Mouse (Mus musculus) liver, adult 2 months (tissue): ENCODE measurements around the gene Clec4f. TPM values are rescaled to one million over a fixed set of nuclear protein-coding genes. Genes with fewer than 3 reads are reported as not detected.

Source experiments
- DNase-seq: peaks from one replicate; pipeline ENCODE4 v3.0.0-alpha.2; 2011; ENCODE audit warnings: low read depth, low spot score; ENCODE audit errors: extremely low read depth
- H3K27ac ChIP-seq: fragments of 200-500 bp; replicated peaks from 2 replicates; pipeline ENCODE4 v1.5.1; 2012; ENCODE audit warnings: low read depth, mild to moderate bottlenecking, control low read depth, inconsistent platforms, low read length; ENCODE audit not compliant: insufficient read depth
- H3K27me3 ChIP-seq: fragments of 200-500 bp; 2 replicates; pipeline ENCODE4 v1.6.1; 2012; ENCODE audit warnings: mild to moderate bottlenecking, moderate library complexity, low read length, inconsistent platforms; ENCODE audit not compliant: control insufficient read depth, insufficient read depth
- H3K36me3 ChIP-seq: fragments of 200-500 bp; 2 replicates; pipeline ENCODE4 v1.6.1; 2012; ENCODE audit warnings: low read length, inconsistent platforms; ENCODE audit not compliant: control insufficient read depth, insufficient read depth
- H3K4me1 ChIP-seq: fragments of 200-500 bp; 2 replicates; pipeline ENCODE4 v1.6.1; 2011; ENCODE audit warnings: low read length; ENCODE audit not compliant: control insufficient read depth, insufficient read depth
- H3K4me3 ChIP-seq: fragments of 200-500 bp; 2 replicates; pipeline ENCODE4 v1.5.1; 2011; ENCODE audit warnings: low read depth, mild to moderate bottlenecking, control low read depth, low read length, moderate library complexity; ENCODE audit not compliant: insufficient read depth
- H3K79me2 ChIP-seq: fragments of 200-500 bp; 2 replicates; pipeline ENCODE4 v1.6.1; 2012; ENCODE audit warnings: inconsistent platforms, mild to moderate bottlenecking, low read length, moderate library complexity; ENCODE audit not compliant: control insufficient read depth, insufficient read depth
- H3K9ac ChIP-seq: fragments of 200-500 bp; 2 replicates; pipeline ENCODE4 v1.6.1; 2012; ENCODE audit warnings: low read depth, mild to moderate bottlenecking, control low read depth, inconsistent platforms, low read length
- CTCF ChIP-seq: fragments of 200-500 bp; IDR thresholded peaks from 2 replicates; pipeline ENCODE4 v1.5.1; 2011; ENCODE audit warnings: low read depth, low read length, control low read depth
- POLR2A ChIP-seq: fragments of 200-500 bp; IDR thresholded peaks from 2 replicates; pipeline ENCODE4 v1.6.1; 2011; ENCODE audit warnings: low read length, control low read depth; ENCODE audit not compliant: insufficient read depth; ENCODE audit errors: extremely low read depth
- WGBS: fragments of 180-500 bp; shearing (Covaris S2); methylation state at CpG from one replicate; pipeline ENCODE4 v1.1.7; 2018; 5-methylcytosine and 5-hydroxymethylcytosine counted together
- polyA plus RNA-seq: library from polyadenylated mRNA; depleted of rRNA; stranded (reverse); fragments of >200 nt; gene quantifications from 2 replicates; pipeline ENCODE4 v1.2.3, GENCODE M21; 2012; rRNA removed
- total RNA-seq: library from RNA; depleted of rRNA; stranded (reverse); fragments of >200 nt; gene quantifications from 2 replicates; pipeline ENCODE4 v1.2.3, GENCODE M21; 2014; rRNA removed

Gene Clec4f
- total and polyA plus RNA-seq, 2 experiments = 52.3 to 171 TPM

DNA sequence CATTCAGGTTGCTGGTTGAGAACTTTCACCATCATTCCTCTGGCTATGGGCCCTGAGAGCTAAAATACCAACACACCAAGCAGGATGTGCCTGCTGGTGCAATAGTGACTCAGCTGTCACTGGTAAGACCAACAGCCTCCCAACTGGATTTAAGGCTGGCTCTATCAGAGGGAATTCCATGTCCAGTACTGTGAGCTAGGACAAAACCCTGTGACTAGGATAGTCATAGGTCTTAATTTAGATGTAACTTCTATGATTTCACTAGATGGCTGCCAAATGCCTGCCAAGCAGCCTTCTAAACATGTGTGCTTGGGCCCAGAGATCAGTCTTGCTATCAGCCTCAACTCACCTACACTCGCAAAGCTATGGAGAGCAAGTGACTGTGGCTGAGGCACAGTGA lies 43.0 kb downstream of the Clec4f start:
- DNase-seq = no peak
- WGBS = 96% methylated on average over 1 of the region's 1 CpGs
- Histone ChIP-seq H3K27ac (no peak overlapping the region), H3K36me3 (no peaks in the 10 kb centered on the region), H3K79me2 (no peaks in the 10 kb centered on the region), H3K4me3 (no peak overlapping the region), H3K9ac (no peak overlapping the region), H3K27me3 (no peaks in the 10 kb centered on the region), H3K4me1 (no peaks in the 10 kb centered on the region)
- TF ChIP-seq CTCF (no peak), POLR2A (no peak)

DNA sequence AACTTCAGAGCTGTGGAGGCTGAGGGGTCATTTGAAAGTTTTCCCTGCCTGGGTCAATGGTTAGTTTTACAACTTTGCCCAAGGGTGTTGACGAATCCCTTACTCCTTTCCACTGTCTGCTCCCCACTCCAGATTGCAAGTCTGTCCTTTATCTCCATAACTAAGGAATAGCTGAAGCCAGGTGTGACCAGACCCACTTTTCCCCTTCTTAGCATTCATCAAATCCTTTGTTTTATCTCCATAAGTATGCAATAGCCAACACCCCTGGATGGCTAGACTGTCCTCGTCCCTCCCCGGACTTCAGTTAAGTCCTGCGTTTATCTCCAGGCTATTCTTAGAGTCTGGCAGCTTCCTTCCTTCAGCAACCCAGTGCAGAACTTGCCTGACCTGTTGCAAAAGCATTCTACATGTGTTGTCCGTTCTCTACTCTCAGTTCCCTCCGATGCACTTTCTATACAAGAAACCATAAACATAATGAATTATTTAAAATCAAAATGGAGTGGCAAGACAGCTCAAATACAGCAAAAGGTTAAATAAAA lies 56.3 kb downstream of the Clec4f start:
- TF ChIP-seq CTCF (no peak), POLR2A (no peak)
- H3K4me1 ChIP-seq = 0 out of 2 replicates have a peak, but pooled peaks cover 1% of the 10 kb centered on the region
- H3K36me3 ChIP-seq = no peaks in the 10 kb centered on the region
- 65% methylated on average over 6 of the region's 6 CpGs for WGBS
- H3K79me2 ChIP-seq = no peaks in the 10 kb centered on the region
- peak overlapping the region; percentile 51 for H3K27ac ChIP-seq
- no peaks in the 10 kb centered on the region for H3K27me3 ChIP-seq
- peak; percentile 27 for DNase-seq
- H3K9ac ChIP-seq = no peak overlapping the region
- H3K4me3 ChIP-seq = no peak overlapping the region

DNA sequence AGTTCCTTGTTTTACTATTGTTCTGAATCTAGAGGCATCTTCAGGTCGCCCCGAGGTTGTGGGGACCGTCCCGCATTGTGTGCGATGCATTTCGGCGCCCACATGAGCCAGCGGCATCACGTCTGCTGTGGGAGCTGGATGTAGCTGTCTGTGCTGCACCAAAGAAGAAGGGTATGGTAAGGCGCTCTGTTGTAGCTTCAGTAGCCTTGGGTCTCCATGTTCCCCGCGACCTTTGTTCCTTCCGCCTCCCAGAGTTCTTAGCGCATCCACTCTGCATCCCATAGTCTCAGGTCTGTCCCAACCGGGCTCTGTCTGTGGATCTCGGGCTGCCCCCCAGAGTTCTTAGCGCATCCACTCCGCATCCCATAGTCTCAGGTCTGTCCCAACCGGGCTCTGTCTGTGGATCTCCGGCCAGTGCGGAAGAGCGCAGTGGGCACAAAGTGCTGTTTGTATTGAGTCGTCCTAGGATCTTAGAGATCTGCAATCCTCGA lies 56.9 kb downstream of the Clec4f start:
- DNase-seq = no peak
- H3K27me3 ChIP-seq = no peaks in the 10 kb centered on the region
- H3K4me3 ChIP-seq = peak overlapping the region; percentile 16; the same call in 1 of the 2 replicates
- WGBS = 33% methylated on average over 24 of the region's 24 CpGs
- H3K4me1 ChIP-seq = 0 out of 2 replicates have a peak, but pooled peaks cover 1% of the 10 kb centered on the region
- TF ChIP-seq CTCF (no peak), POLR2A (no peak)
- H3K9ac ChIP-seq = no peak overlapping the region
- peak overlapping the region; percentile 51 for H3K27ac ChIP-seq
- no peaks in the 10 kb centered on the region for H3K36me3 ChIP-seq
- H3K79me2 ChIP-seq = no peaks in the 10 kb centered on the region

DNA sequence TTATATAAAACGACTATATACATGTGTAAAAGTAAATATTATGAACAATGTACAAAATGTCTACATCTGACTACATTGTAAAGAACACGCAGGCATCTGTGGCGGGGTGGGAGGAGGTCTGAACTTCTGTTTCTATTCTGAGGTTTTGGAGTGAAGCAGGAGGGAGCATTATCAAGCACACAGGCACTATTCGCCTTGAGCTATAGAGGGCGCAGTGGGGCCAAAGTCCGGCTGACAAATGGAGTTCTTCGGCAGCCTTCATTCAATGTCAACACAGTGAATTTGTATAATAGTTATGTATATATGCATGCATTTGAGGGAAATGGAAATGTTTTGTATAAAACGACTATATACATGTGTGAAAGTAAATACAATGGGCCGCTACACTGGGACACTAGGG lies 57.3 kb downstream of the Clec4f start:
- Histone ChIP-seq H3K36me3 (no peaks in the 10 kb centered on the region), H3K4me1 (0 out of 2 replicates have a peak, but pooled peaks cover 1% of the 10 kb centered on the region), H3K4me3 (no peak overlapping the region), H3K27me3 (no peaks in the 10 kb centered on the region), H3K27ac (no peak overlapping the region), H3K79me2 (no peaks in the 10 kb centered on the region), H3K9ac (no peak overlapping the region)
- no peak for TF ChIP-seq POLR2A
- TF ChIP-seq CTCF = peak; percentile 69
- 10% methylated on average over 9 of the region's 9 CpGs for WGBS
- peak; percentile 19 for DNase-seq

DNA sequence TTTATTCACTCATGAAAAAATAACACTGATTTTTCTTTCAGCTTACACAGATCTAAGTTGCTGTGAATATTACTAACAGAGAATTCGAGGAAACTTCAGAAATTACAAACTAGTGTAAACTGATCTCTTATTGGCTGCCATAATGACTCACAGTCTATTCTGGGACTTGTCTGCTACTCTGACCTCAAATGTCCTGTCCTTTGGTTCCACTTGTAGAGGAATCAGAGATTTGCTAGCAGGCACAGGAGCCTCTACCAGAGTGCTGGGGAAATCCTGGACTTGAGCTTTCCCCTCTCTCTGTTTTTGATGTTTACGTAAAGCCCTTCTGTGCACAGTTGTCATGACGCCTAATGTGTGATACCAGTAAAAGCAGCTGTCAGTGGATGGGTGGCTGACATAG lies 58.0 kb downstream of the Clec4f start:
- Histone ChIP-seq H3K36me3 (no peaks in the 10 kb centered on the region), H3K27ac (no peak overlapping the region), H3K79me2 (no peaks in the 10 kb centered on the region), H3K27me3 (no peaks in the 10 kb centered on the region), H3K9ac (no peak overlapping the region), H3K4me3 (no peak overlapping the region), H3K4me1 (0 out of 2 replicates have a peak, but pooled peaks cover 1% of the 10 kb centered on the region)
- no peak for TF ChIP-seq POLR2A
- no peak for TF ChIP-seq CTCF
- 47% methylated on average over 3 of the region's 3 CpGs for WGBS
- DNase-seq = no peak

DNA sequence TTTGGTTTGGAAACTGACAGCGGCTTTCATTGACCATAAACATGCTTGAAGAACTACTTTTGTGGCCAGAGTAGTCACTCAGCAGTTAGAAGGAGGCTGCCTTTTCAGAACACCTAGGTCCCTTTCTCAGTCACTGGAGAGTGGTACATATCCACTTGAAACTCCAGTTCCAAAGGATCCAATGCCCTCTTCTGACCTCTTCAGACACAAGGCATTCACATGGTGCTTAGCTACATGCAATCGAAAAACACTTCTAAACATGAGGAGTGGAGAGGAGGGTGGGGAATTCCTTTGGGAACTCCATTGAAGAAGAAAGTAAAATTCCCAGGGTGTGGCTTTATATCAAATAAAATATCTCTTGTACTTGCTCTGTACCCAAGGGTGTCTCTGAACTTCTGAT lies 61.0 kb downstream of the Clec4f start:
- H3K9ac ChIP-seq = no peak overlapping the region
- no peaks in the 10 kb centered on the region for H3K79me2 ChIP-seq
- no peak for TF ChIP-seq CTCF
- no peak for TF ChIP-seq POLR2A
- no peak overlapping the region for H3K27ac ChIP-seq
- no peak for DNase-seq
- H3K36me3 ChIP-seq = no peaks in the 10 kb centered on the region
- H3K4me3 ChIP-seq = no peak overlapping the region
- H3K4me1 ChIP-seq = 0 out of 2 replicates have a peak, but pooled peaks cover 1% of the 10 kb centered on the region
- H3K27me3 ChIP-seq = no peaks in the 10 kb centered on the region
- WGBS = 78% methylated on average over 2 of the region's 2 CpGs

Other genes starting within 250 kb of the Clec4f start
- gene Tet3, start 197.1 kb downstream of the Clec4f start, total RNA-seq = 4.6 and 6.6 TPM in 2 replicates
- 3.5 and 4.5 TPM in 2 replicates for gene Tet3, start 197.1 kb downstream of the Clec4f start, polyA plus RNA-seq
- 17.4 and 21.8 TPM in 2 replicates for gene Dguok, start 149.2 kb downstream of the Clec4f start, total RNA-seq
- gene Dguok, start 149.2 kb downstream of the Clec4f start, polyA plus RNA-seq = 23.5 and 24.9 TPM in 2 replicates
- 0.28 and 0.40 TPM in 2 replicates for gene Actg2, start 119.9 kb downstream of the Clec4f start, total RNA-seq
- 1.1 and 1.2 TPM in 2 replicates for gene Actg2, start 119.9 kb downstream of the Clec4f start, polyA plus RNA-seq
- gene Stambp, start 83.5 kb downstream of the Clec4f start, total RNA-seq = 7.4 and 9.3 TPM in 2 replicates
- gene Stambp, start 83.5 kb downstream of the Clec4f start, polyA plus RNA-seq = 5.8 and 6.9 TPM in 2 replicates
- gene Cd207, start 21.7 kb upstream of the Clec4f start, total RNA-seq = 3.4 and 3.7 TPM in 2 replicates
- gene Cd207, start 21.7 kb upstream of the Clec4f start, polyA plus RNA-seq = 0.93 and 1.1 TPM in 2 replicates
- gene Vax2, start 55.1 kb upstream of the Clec4f start, total RNA-seq = not detected in 2 replicates
- not detected in 2 replicates for gene Vax2, start 55.1 kb upstream of the Clec4f start, polyA plus RNA-seq
- not detected in 2 replicates for gene Atp6v1b1, start 86.8 kb upstream of the Clec4f start, total RNA-seq
- not detected in 2 replicates for gene Atp6v1b1, start 86.8 kb upstream of the Clec4f start, polyA plus RNA-seq
- not detected in 2 replicates for gene Ankrd53, start 106.5 kb upstream of the Clec4f start, total RNA-seq
- not detected in 2 replicates for gene Ankrd53, start 106.5 kb upstream of the Clec4f start, polyA plus RNA-seq
- 30.0 and 37.7 TPM in 2 replicates for gene Tex261, start 119.6 kb upstream of the Clec4f start, total RNA-seq
- 98.1 and 114 TPM in 2 replicates for gene Tex261, start 119.6 kb upstream of the Clec4f start, polyA plus RNA-seq
- 20.9 and 26.3 TPM in 2 replicates for gene Nagk, start 138.8 kb upstream of the Clec4f start, total RNA-seq
- 8.8 and 11.0 TPM in 2 replicates for gene Nagk, start 138.8 kb upstream of the Clec4f start, polyA plus RNA-seq
- gene Paip2b, start 175.6 kb upstream of the Clec4f start, total RNA-seq = 16.3 and 17.0 TPM in 2 replicates
- gene Paip2b, start 175.6 kb upstream of the Clec4f start, polyA plus RNA-seq = 6.7 and 8.6 TPM in 2 replicates
- 39.5 and 47.0 TPM in 2 replicates for gene Zfp638, start 210.9 kb upstream of the Clec4f start, total RNA-seq
- 4.4 and 5.0 TPM in 2 replicates for gene Zfp638, start 210.9 kb upstream of the Clec4f start, polyA plus RNA-seq